Mouse (Mus musculus): ENCODE results near the gene Bcl9l.

The Bcl9l gene

DNA sequence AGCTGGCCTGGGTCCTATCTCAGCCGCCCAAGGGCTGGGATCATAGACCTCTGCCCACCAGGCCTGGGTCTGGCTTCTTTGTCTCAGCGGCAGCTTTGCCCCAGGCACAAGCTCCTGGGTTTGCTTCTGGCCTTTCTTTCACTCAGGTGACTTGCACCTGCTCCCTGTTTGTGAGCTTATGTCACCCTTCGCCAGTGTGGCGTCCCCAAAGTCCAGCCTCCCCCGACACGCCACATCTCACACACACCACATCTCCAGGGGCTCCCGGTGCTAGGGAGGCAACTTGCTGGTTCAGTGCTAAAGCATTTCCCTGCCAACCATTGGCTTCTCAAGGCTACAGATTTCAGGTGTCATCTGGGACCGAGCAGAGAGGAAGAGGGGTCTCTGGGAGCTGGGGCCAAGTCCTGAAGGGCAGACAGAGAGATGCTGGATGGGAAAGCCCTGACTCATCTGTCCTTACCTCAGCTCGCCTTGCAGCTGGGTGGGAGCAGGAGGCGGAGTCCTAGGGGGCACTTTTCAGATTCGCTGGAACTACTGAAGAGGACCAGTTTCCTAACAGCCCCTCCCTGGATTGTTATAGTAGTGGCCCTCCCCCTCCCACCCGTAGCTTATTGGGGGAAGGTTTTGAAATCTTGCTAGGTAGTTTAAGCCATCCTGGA, 14.3 kb downstream of the Bcl9l start:
- in situ Hi-C loops (cut with MseI, MboI) = no loop called here

DNA sequence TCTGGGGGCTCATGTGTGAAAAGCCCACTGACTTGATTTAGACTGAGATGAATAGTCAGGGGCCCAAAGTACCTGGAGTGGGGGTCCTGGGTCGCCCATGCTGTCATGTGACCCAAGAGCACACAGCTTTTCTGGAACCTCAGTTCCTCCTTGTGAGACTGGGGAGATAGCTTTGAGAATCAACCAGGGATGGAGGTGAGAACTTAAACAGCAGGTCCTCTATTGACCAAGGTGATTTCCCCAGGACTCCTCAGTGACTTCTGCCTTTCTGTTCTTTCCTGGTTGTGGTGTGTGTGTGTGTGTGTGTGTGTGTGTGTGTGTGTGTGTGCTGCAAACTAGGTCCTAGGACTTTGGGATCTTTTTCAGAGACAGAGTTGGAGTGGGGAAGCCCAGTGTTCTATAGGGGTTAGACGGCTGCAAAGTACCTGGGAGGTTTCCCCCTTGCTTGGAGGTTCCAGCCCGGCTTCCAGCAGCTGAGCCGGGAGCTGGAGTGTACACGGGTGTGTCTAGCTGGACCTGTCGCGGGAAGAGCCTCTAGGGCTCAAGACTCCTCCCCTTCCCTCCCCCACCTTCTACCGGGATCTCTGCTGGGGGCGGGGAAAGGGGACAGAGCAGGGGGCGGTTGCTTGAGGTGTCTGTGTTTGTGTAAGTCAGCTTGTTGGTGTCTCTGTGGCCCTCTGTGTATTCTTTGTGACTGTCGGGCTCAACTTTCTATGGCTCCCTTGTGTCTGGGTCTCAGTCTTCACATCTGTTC, 15.2 kb downstream of the Bcl9l start:
- in situ Hi-C loops (cut with MseI, MboI) = no loop called here

DNA sequence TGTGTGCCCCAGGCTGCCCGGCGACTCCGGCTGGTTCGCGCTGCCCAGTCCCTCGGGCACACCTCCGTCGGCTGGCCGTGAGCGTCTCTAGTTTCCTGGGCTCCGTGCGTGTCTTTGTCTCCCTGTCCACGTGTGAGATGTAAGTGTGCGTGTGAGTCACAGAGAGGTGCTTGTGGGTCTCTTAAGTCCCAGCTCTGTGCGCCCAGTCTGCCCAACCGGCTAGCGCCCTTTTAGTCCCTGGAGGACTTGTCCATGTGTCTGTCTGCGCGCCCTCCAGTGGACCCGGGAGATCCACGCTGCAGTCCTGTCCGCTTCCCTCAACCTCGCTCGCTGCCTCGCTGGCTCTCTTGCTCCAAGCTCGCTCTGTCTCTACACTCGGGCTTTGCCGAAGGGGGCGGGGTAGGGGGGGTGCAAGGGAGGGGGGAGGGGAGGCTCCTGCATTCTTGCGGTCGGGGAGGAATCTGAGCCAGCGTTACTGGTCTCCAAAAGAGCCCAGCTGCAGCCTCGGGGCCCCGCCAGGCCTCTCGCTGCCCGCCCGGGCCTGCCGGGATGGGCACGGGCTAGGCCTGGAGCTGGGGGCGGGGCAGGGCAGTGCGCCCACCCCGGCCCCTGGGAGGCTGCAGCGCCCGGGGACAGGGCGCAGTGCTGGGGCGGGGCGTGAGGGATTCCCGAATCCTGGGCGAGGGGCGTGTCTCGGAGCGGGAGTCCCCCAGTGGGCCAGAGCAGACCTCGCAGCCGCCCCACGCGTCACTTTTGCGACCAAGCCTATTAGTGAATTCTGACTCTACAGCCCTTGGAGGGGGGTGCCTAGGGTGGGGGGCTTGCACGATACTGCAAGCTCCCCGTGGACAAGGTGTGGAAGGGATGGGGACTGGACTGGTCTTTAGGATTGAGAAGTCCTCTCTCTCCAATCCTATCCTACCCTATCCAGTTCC, 16.1 kb downstream of the Bcl9l start:
- in situ Hi-C loops (cut with MseI, MboI) = no loop called here

DNA sequence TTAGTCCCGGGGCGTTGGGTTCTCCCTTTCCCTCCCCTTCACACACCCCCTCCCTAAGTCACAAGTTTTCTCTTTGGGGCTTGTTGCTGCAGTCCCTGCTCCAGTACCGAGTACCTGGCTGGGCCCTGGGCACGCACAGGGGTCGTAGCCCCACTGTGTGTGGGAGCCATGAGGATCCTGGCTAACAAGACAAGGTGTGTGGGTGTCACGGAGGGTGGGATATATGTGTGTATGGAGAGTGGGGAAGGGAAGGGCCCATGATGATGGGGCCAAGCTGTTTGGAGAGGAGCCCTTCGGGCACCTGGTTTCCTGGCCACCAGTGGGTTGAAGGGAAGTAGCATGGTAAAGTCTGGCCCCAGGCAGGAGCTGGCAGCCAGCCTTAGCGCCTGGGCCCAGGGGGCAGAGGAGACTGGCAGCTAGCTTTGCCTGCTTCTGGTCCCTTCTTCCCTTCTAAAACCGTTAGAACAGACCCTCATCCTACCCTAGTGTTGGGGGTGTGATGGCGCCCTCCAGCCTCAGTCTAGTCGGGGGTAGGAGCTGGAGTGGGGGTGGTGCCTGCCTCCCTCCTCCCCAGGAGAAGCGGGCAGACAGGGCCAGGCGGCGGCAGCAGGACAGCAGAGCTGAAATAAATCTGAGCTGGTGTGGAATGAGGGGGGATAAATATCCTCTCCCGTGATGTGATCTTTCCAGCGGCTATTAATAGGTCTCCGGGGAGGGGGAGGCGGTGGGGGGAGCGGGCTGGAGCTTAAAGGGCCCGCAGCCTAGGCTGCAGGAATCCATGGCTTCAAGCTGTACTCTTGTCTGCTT, 16.9 kb downstream of the Bcl9l start:
- in situ Hi-C loops (cut with MseI, MboI) = no loop called here

DNA sequence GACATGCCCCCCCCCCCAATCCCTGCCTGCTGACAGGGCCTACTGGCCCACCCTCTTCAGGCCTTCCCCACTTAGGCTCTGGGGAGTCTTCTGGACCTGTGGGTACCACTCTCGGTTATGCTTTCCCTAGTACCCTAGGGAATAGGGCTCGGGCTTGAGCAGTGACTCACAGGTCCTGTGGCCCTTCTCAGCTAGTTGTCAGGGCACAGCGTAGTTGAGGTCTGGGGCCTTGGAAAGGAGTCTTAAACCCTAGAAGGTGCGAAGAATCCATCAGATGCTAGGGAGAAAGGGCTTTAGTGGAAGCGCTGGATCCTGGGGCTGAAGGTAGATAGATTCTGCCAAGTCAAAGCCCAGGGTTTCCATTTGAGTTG, 17.5 kb downstream of the Bcl9l start:
- in situ Hi-C loops (cut with MseI, MboI) = no loop called here

DNA sequence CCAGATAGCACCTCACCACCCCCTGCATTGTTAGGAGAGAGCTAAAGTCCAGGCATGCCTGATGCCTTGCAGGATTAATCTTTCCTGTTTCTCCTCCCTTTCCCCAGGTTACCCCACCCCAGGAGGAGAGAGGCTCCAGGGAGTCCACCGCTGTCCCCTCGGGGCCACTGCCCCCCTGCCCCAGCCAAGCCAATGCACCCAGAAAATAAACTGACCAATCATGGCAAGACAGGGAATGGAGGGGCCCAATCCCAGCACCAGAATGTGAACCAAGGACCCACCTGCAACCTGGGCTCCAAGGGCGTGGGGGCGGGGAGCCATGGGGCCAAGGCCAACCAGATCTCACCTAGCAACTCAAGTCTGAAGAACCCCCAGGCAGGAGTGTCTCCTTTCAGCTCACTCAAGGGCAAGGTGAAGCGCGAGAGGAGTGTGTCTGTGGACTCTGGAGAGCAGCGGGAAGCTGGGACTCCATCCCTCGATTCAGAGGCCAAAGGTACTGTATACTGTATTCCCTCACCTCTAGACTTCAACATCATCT, 18.1 kb downstream of the Bcl9l start:
- in situ Hi-C loops (cut with MseI, MboI) = no loop called here

DNA sequence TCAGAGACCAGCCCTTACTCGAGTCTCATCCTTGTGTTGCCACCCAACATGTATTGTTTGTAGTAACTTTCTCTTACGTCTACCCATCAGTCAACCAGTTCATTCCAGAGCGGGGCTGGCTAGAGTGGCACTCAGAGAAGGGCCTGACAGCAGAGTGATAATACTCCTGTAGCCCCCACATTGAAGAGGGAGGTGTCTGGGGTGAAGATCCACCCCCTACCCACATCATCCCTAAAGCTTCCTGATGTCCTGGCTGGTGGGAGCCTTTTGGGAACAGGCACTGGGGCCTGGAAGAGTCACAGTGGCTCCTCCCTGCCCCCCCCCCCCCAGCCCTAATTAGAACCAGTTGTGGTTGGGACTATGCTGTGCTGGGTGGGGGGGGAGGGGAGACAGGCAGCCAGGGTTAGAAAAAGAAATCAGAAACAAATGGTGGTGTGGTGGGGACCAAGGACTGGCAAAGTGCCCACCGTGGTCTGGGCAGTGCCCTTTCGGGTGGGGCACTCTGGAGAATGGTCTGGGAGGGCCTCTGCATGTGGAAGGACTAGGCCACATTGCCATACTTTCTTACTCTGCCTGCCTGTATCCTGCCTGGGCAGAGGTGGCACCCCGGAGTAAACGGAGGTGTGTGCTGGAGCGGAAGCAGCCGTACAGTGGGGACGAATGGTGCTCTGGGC, 18.7 kb downstream of the Bcl9l start:
- in situ Hi-C loops (cut with MseI, MboI) = no loop called here

DNA sequence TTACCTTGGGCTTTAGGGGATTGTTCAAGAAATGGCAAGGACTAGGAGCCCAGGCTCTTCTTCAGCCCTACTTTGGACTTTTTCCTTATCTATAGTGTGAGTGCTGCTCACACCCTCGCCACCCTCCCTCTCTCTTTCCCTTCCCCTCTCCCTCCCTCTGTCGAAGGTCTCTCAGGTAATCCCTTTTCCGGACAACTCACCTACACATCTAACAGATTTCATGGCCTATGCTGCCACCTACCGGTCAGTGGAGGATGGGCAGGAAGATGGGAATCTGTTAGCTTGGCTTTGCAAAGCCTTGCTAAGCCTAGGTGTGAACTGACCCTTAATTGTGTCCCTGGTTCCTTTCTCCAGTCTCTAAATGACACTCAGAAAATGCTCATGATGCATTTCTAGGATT, 19.4 kb downstream of the Bcl9l start:
- in situ Hi-C loops (cut with MseI, MboI) = no loop called here

DNA sequence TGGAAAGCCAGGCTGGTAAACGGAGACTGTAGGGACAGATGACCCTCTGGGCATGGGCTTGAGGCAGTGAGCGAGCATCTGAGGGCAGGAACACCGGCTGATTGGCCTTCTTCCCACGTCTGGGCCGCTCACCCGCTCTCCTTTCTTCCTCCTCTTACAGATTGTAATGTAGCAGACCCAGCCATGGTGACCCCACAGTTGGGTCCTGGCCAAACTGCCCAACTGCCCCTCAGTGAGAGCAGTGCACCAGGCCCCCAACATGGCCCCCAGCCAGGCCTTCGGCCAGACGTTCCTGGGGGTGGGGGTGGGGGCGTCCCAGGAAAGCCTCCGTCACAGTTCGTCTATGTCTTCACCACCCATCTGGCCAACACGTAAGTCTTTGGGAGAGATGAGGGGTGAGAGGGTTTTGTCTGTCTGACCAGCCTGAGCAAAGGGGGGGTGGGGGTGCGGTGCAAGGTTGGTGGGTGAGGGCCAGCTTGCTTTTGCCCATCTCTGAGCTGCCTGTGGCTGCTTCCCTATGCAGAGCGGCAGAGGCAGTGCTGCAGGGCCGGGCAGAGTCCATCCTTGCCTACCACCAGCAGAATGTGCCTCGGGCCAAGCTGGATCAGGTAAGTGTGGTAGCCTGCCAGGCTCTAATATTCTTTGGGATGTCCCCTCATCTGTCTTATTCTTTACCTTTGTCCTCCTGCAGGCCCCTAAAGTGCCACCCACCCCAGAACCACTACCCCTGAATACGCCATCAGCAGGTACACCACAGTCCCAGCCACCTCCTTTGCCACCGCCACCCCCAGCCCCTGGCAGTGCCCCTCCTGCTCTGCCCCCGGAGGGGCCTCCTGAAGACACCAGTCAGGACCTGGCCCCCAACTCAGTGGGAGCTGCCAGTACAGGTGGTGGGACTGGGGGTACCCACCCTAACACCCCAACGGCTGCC, 22.5 kb downstream of the Bcl9l start:
- in situ Hi-C loops (cut with MseI, MboI) = no loop called here

DNA sequence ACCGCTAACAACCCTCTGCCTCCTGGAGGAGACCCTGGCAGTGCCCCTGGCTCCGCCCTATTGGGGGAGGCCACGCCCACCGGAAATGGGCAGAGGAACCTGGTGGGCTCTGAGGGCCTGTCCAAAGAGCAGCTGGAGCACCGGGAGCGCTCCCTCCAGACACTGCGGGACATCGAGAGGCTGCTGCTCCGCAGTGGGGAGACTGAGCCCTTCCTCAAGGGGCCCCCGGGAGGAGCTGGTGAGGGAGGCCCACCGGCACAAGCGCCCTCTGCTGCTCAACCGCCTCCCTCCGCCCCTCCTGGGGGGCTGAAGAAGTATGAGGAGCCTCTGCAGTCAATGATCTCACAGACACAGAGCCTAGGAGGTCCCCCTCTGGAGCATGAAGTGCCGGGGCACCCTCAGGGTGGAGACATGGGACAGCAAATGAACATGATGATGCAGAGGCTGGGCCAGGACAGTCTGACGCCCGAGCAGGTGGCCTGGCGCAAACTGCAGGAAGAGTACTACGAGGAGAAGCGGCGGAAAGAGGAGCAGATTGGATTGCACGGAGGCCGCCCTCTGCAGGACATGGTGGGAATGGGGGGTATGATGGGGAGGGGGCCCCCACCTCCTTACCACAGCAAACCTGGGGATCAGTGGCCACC, 23.3 kb downstream of the Bcl9l start:
- in situ Hi-C loops (cut with MseI, MboI) = no loop called here

DNA sequence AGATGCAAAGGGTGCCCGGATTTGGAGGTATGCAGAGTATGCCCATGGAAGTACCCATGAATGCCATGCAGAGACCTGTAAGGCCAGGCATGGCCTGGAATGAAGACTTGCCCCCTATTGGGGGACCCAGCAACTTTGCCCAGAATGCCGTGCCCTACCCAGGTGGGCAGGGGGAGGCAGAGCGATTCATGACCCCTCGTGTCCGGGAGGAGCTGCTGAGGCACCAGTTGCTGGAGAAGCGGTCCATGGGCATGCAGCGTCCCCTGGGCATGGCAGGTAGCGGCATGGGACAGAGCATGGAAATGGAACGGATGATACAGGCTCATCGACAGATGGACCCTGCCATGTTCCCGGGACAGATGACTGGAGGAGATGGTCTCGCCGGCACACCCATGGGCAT, 23.9 kb downstream of the Bcl9l start:
- in situ Hi-C loops (cut with MseI, MboI) = no loop called here

DNA sequence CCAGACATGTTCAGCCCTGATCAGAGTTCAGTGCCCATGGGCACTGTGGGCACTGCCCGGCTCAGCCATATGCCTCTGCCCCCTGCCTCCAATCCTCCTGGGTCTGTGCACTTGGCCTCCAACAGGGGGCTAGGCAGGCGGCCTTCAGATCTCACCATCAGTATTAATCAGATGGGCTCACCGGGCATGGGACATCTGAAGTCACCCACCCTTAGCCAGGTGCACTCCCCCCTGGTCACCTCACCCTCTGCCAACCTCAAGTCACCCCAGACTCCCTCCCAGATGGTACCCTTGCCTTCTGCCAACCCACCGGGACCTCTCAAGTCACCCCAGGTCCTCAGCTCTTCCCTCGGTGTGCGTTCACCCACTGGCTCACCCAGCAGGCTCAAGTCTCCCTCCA, 24.7 kb downstream of the Bcl9l start:
- in situ Hi-C loops (cut with MseI, MboI) = no loop called here

DNA sequence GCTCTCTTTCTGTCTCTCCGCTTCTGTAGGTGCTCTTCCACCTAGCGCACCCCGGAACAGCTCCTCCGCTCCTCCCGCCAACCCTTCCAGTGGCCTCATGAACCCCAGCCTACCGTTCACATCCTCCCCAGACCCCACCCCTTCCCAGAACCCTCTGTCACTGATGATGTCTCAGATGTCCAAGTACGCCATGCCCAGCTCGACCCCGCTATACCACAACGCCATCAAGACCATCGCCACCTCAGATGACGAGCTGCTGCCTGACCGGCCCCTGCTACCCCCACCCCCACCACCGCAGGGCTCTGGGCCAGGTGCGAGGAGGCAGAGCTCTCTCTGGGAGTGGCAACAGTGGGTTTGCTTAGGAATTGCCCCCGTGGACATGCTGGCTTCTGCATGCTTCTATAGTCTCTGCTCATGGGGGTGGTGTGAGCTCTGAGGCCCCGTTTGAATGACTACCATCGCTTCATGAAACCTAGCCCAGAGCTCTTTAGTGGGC, 25.5 kb downstream of the Bcl9l start:
- in situ Hi-C loops (cut with MseI, MboI) = no loop called here

DNA sequence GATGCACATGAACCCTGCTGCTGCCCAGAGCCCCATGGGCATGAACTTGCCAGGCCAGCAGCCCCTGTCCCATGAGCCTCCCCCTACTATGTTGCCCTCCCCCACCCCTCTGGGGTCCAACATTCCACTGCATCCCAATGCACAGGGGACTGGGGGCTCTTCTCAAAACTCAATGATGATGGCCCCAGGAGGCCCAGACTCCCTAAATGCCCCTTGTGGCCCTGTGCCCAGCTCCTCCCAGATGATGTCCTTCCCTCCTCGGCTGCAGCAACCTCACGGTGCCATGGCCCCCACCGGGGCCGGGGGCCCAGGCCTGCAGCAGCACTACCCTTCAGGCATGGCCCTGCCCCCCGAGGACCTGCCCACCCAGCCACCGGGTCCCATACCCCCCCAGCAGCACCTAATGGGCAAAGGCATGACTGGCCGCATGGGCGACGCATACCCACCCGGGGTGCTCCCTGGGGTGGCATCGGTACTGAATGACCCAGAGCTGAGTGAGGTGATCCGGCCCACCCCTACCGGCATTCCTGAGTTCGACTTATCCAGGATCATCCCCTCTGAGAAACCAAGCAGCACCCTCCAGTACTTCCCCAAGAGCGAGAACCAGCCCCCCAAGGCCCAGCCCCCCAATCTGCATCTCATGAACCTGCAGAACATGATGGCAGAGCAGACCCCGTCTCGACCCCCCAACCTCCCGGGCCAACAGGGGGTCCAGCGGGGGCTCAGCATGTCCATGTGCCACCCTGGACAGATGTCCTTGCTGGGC, 26.3 kb downstream of the Bcl9l start:
- in situ Hi-C loops (cut with MseI, MboI) = no loop called here

DNA sequence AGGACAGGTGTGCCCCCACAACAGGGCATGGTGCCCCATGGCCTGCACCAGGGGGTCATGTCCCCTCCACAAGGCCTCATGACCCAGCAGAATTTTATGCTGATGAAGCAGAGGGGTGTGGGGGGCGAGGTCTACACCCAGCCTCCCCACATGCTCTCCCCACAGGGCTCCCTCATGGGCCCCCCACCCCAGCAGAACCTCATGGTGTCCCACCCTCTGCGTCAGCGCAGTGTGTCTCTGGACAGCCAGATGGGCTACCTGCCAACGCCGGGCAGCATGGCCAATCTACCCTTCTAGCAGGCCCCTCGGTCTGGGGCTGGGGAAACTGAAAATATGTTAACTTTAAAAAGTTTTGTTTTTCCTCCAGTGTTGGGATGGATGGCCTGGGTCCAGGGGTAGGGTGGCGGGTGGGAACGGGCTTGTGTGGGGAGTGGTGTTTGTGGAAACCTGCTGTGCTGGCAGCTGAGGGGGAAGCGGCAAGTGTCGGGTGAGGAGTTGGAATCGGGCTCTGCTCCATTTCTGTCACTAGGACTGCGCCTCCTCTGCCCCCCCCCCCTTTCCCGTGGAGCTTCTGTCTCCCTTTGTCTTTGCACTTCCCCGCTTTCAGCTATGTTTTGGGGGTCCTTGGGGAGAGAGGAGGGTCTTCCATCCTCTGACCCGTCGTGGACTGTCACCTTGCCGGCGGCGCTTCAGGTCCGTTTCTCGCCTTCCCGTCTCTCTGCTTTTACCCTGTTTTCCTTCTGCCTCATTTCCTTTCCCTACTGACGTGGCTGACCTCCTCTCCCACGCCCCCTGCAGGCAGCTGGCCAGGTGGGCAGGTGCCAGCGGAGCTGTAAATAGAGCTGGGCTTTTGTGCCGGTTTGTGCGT, 27.1 kb downstream of the Bcl9l start:
- in situ Hi-C loops (cut with MseI, MboI) = loop anchor here in 1 of 2 experiments (5.0 kb wide), 1 partner anchor 32 kb away; no protein-coding TSS in a partner anchor

DNA sequence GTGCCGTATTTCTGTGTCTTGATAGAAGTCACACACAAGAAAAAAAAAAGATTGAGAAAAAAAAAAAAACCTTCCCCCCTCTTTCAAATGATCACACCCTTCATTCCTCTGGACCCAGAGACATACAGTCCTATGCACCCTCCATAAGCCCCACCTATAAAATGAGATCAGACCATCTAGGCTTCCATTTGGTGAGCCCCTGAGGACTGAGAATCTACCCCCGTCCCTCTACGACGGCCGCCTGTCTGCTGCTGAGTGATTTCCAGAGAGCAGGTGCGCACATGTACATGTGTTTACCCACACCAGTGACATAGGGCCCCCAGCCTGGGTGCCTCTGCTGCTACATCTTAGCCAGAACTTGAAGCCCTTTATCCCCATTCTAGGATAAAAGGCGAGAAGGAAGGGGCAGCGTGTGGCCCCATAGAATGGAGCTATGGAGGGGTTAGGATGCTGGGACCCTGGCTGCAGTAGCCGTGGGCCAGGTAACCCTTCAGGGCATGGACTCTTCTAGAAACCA, 27.8 kb downstream of the Bcl9l start:
- in situ Hi-C loops (cut with MseI, MboI) = loop anchor here in 1 of 2 experiments (5.0 kb wide), 1 partner anchor 33 kb away; no protein-coding TSS in a partner anchor
